Mouse (Mus musculus): ENCODE measurements around the gene Wipf1. TPM values are rescaled to one million over a fixed set of nuclear protein-coding genes. Genes with fewer than 3 reads are reported as not detected.
"Not testable (repeated sequence)": the region's sequence is repeated elsewhere in the genome, so short reads cannot be mapped to it uniquely, and the experiment has no call there.

Wipf1 gene
- 1 to 10 TPM; 6.3 to 7.9 TPM for total RNA-seq (2021)
- long read RNA-seq, experiment 1, full-length matches to known transcripts = 4 of 5 reads
- long read RNA-seq, experiment 1, partial matches to known transcripts = 1 of 5 reads
- long read RNA-seq, experiment 1, other reads (novel, unspliced or antisense) = 0 of 5 reads
- long read RNA-seq, experiment 2, full-length matches to known transcripts = 2 of 2 reads
- long read RNA-seq, experiment 2, partial matches to known transcripts = 0 of 2 reads
- long read RNA-seq, experiment 2, other reads (novel, unspliced or antisense) = 0 of 2 reads

GRCm38 (mm10) chr2:73529356-73530330 lies at the start of gene Wipf1:
Wipf1 (minus strand) TSS chr2:73529734.
- peak; percentile 82 for DNase-seq (ENCODE audit: low spot score)

- DNase-seq (ENCODE audit: low spot score) = peak; percentile 22
Measured at GRCm38 (mm10) chr2:73579168-73579567, 49.6 kb upstream of the Wipf1 start.

- DNase-seq (ENCODE audit: low spot score) = no peak
Measured at GRCm38 (mm10) chr2:73574418-73574817, 44.9 kb upstream of the Wipf1 start.

- no peak for DNase-seq (ENCODE audit: low spot score)
Measured at GRCm38 (mm10) chr2:73573556-73573955, 44.0 kb upstream of the Wipf1 start.

GRCm38 (mm10) chr2:73572539-73573372 lies 43.2 kb upstream of the Wipf1 start:
- peak; percentile 45 for DNase-seq (ENCODE audit: low spot score)

GRCm38 (mm10) chr2:73571901-73572300 lies 42.4 kb upstream of the Wipf1 start:
- no peak for DNase-seq (ENCODE audit: low spot score)

GRCm38 (mm10) chr2:73571304-73571703 lies 41.8 kb upstream of the Wipf1 start:
- DNase-seq (ENCODE audit: low spot score) = no peak

GRCm38 (mm10) chr2:73566989-73567605 lies 37.6 kb upstream of the Wipf1 start:
- peak; percentile 59 for DNase-seq (ENCODE audit: low spot score)

- no peak for DNase-seq (ENCODE audit: low spot score)
Measured at GRCm38 (mm10) chr2:73566162-73566561, 36.6 kb upstream of the Wipf1 start.

GRCm38 (mm10) chr2:73563690-73564089 lies 34.2 kb upstream of the Wipf1 start:
- DNase-seq (ENCODE audit: low spot score) = no peak

- DNase-seq (ENCODE audit: low spot score) = no peak
Measured at GRCm38 (mm10) chr2:73562656-73563055, 33.1 kb upstream of the Wipf1 start.

GRCm38 (mm10) chr2:73561665-73562063 lies 32.1 kb upstream of the Wipf1 start:
- peak; percentile 15 for DNase-seq (ENCODE audit: low spot score)

GRCm38 (mm10) chr2:73560899-73561664 lies 31.5 kb upstream of the Wipf1 start:
- no peak for DNase-seq (ENCODE audit: low spot score)

- no peak for DNase-seq (ENCODE audit: low spot score)
Measured at GRCm38 (mm10) chr2:73560445-73560844, 30.9 kb upstream of the Wipf1 start.

GRCm38 (mm10) chr2:73557956-73558355 lies 28.4 kb upstream of the Wipf1 start:
- no peak for DNase-seq (ENCODE audit: low spot score)

GRCm38 (mm10) chr2:73557061-73557460 lies 27.5 kb upstream of the Wipf1 start:
- DNase-seq (ENCODE audit: low spot score) = not testable (repeated sequence)

- no peak for DNase-seq (ENCODE audit: low spot score)
Measured at GRCm38 (mm10) chr2:73554389-73554788, 24.9 kb upstream of the Wipf1 start.

GRCm38 (mm10) chr2:73552926-73553325 lies 23.4 kb upstream of the Wipf1 start:
- DNase-seq (ENCODE audit: low spot score) = no peak

GRCm38 (mm10) chr2:73550725-73551124 lies 21.2 kb upstream of the Wipf1 start:
- peak; percentile 34 for DNase-seq (ENCODE audit: low spot score)

- DNase-seq (ENCODE audit: low spot score) = no peak
Measured at GRCm38 (mm10) chr2:73548542-73548941, 19.0 kb upstream of the Wipf1 start.

Data from gastrocnemius, adult 18-20 months (tissue).